Mouse (Mus musculus) hindbrain, embryonic 15.5 days (tissue): ENCODE data around the gene Blvrb. TPM values are rescaled to one million over a fixed set of nuclear protein-coding genes. Genes with fewer than 3 reads are reported as not detected.
A peak's percentile ranks its signal among the peaks of the same experiment; 100 is the strongest.

ENCODE experiments used
- ATAC-seq: fragments of 200-750 bp; cut with Nextera tagmentation; 2 replicates; pipeline ENCODE4 v1.8.0; 2017; ENCODE audit warnings: low read depth, moderate number of reproducible peaks, moderate TSS enrichment; ENCODE audit not compliant: low FRiP score
- H3K27ac ChIP-seq: fragments of 300-500 bp; sonication (generic); replicated peaks from 2 replicates; pipeline ENCODE4 v1.5.1; 2015; ENCODE audit warnings: mild to moderate bottlenecking, inconsistent platforms
- H3K27me3 ChIP-seq: fragments of 300-500 bp; sonication (generic); 2 replicates; pipeline ENCODE4 v1.6.1; 2015; ENCODE audit warnings: control low read depth, inconsistent platforms
- H3K36me3 ChIP-seq: fragments of 300-500 bp; sonication (generic); 2 replicates; pipeline ENCODE4 v1.6.1; 2015; ENCODE audit warnings: control low read depth, inconsistent platforms
- H3K4me1 ChIP-seq: fragments of 300-500 bp; sonication (generic); replicated peaks from 2 replicates; pipeline ENCODE4 v1.6.1; 2015; ENCODE audit warnings: control low read depth, inconsistent platforms
- H3K4me2 ChIP-seq: fragments of 300-500 bp; sonication (generic); 2 replicates; pipeline ENCODE4 v1.6.1; 2015; ENCODE audit warnings: moderate library complexity, mild to moderate bottlenecking, inconsistent platforms
- H3K4me3 ChIP-seq: fragments of 300-500 bp; sonication (generic); 2 replicates; pipeline ENCODE4 v1.5.1; 2015; ENCODE audit warnings: mild to moderate bottlenecking, inconsistent platforms
- H3K9ac ChIP-seq: fragments of 300-500 bp; sonication (generic); 2 replicates; pipeline ENCODE4 v1.6.1; 2015; ENCODE audit warnings: inconsistent platforms
- H3K9me3 ChIP-seq: fragments of 300-500 bp; sonication (generic); 2 replicates; pipeline ENCODE4 v1.6.1; 2016; ENCODE audit warnings: control low read depth, inconsistent platforms
- WGBS: fragments of 180-500 bp; shearing (Covaris S2); methylation state at CpG from one replicate; pipeline ENCODE4 v1.1.7; 2015; 5-methylcytosine and 5-hydroxymethylcytosine counted together
- polyA plus RNA-seq: library from polyadenylated mRNA; unstranded; fragments of >200 nt; fragmentation: Nextera tagmentation; extraction: Ambion mirVana; gene quantifications from 2 replicates; pipeline ENCODE4 v1.2.1, GENCODE M21; 2015

Gene Blvrb
- polyA plus RNA-seq, 1 experiment from 2014 or later = 20.2 TPM

- no peaks in the 10 kb centered on the region; the same call in 1 of the 2 replicates for H3K9me3 ChIP-seq
- H3K4me3 ChIP-seq = no peak overlapping the region
- H3K4me2 ChIP-seq = no peak overlapping the region
- H3K36me3 ChIP-seq = peaks cover 52% of the 10 kb centered on the region
- H3K27ac ChIP-seq = no peak overlapping the region
- H3K4me1 ChIP-seq = no peaks in the 10 kb centered on the region
- H3K27me3 ChIP-seq = 0 out of 2 replicates have a peak, but pooled peaks cover 2% of the 10 kb centered on the region
- no peak overlapping the region for H3K9ac ChIP-seq
- no peak for ATAC-seq
- 80% methylated on average over 11 of the region's 11 CpGs for WGBS
Observed at GRCm38 (mm10) chr7:27428002-27428401, 19.8 kb upstream of the Blvrb start.

- ATAC-seq = no peak
- Histone ChIP-seq H3K4me3 (no peak overlapping the region), H3K36me3 (peaks cover 43% of the 10 kb centered on the region), H3K27me3 (peaks cover 11% of the 10 kb centered on the region), H3K27ac (no peak overlapping the region), H3K4me1 (no peaks in the 10 kb centered on the region), H3K9ac (no peak overlapping the region), H3K9me3 (no peaks in the 10 kb centered on the region; the same call in 1 of the 2 replicates), H3K4me2 (no peak overlapping the region)
- WGBS = 53% methylated on average over 2 of the region's 2 CpGs
Observed at GRCm38 (mm10) chr7:27429135-27429534, 18.6 kb upstream of the Blvrb start.

- H3K9ac ChIP-seq = no peak overlapping the region
- no peak overlapping the region for H3K4me3 ChIP-seq
- H3K9me3 ChIP-seq = no peaks in the 10 kb centered on the region; the same call in 1 of the 2 replicates
- ATAC-seq = peak; percentile 8; the same call in 1 of the 2 replicates
- H3K4me1 ChIP-seq = no peaks in the 10 kb centered on the region
- H3K4me2 ChIP-seq = no peak overlapping the region
- no peak overlapping the region for H3K27ac ChIP-seq
- WGBS = 34% methylated on average over 10 of the region's 10 CpGs
- peaks cover 25% of the 10 kb centered on the region for H3K27me3 ChIP-seq
- peaks cover 30% of the 10 kb centered on the region for H3K36me3 ChIP-seq
Observed at GRCm38 (mm10) chr7:27433349-27433748, 14.4 kb upstream of the Blvrb start.

- Histone ChIP-seq H3K4me3 (no peak overlapping the region), H3K9me3 (no peaks in the 10 kb centered on the region; the same call in 1 of the 2 replicates), H3K27ac (no peak overlapping the region), H3K36me3 (peaks cover 26% of the 10 kb centered on the region), H3K27me3 (peaks cover 25% of the 10 kb centered on the region), H3K4me2 (no peak overlapping the region), H3K4me1 (no peaks in the 10 kb centered on the region), H3K9ac (no peak overlapping the region)
- no peak for ATAC-seq
- 18% methylated on average over 10 of the region's 10 CpGs for WGBS
Observed at GRCm38 (mm10) chr7:27433794-27434193, 14.0 kb upstream of the Blvrb start.

GRCm38 (mm10) chr7:27437544-27437943 is 10.2 kb upstream of the Blvrb start:
- no peak overlapping the region for H3K4me3 ChIP-seq
- H3K4me1 ChIP-seq = no peaks in the 10 kb centered on the region
- no peak overlapping the region for H3K4me2 ChIP-seq
- H3K36me3 ChIP-seq = peaks cover 42% of the 10 kb centered on the region
- peaks cover 28% of the 10 kb centered on the region for H3K27me3 ChIP-seq
- H3K9me3 ChIP-seq = no peaks in the 10 kb centered on the region
- H3K27ac ChIP-seq = no peak overlapping the region
- H3K9ac ChIP-seq = no peak overlapping the region
- no peak for ATAC-seq
- WGBS = 57% methylated on average over 5 of the region's 5 CpGs

- no peak for ATAC-seq
- no peaks in the 10 kb centered on the region; the same call in 1 of the 2 replicates for H3K4me1 ChIP-seq
- H3K9me3 ChIP-seq = no peaks in the 10 kb centered on the region
- 81% methylated on average over 4 of the region's 4 CpGs for WGBS
- H3K9ac ChIP-seq = no peak overlapping the region
- H3K27me3 ChIP-seq = peaks cover 13% of the 10 kb centered on the region; the same call in 1 of the 2 replicates
- no peak overlapping the region for H3K4me2 ChIP-seq
- peaks cover 37% of the 10 kb centered on the region for H3K36me3 ChIP-seq
- H3K4me3 ChIP-seq = no peak overlapping the region
- H3K27ac ChIP-seq = no peak overlapping the region
Observed at GRCm38 (mm10) chr7:27440014-27440413, 7.8 kb upstream of the Blvrb start.

- peaks cover 28% of the 10 kb centered on the region for H3K4me1 ChIP-seq
- ATAC-seq = 0 out of 2 replicates have a peak, but pooled peaks have one; percentile 0
- H3K9me3 ChIP-seq = no peaks in the 10 kb centered on the region
- H3K4me2 ChIP-seq = peak overlapping the region; percentile 96
- H3K9ac ChIP-seq = peak overlapping the region; percentile 88
- H3K27me3 ChIP-seq = 0 out of 2 replicates have a peak, but pooled peaks cover 5% of the 10 kb centered on the region
- peaks cover 4% of the 10 kb centered on the region; the same call in 1 of the 2 replicates for H3K36me3 ChIP-seq
- peak overlapping the region; percentile 72 for H3K4me3 ChIP-seq
- peak overlapping the region; percentile 86 for H3K27ac ChIP-seq
- 1% methylated on average over 15 of the region's 18 CpGs for WGBS
Observed at GRCm38 (mm10) chr7:27446051-27446450, 1.7 kb upstream of the Blvrb start.

- H3K9ac ChIP-seq = peak overlapping the region; percentile 88
- peak overlapping the region; percentile 72 for H3K4me3 ChIP-seq
- peak; percentile 43 for ATAC-seq
- no peaks in the 10 kb centered on the region for H3K9me3 ChIP-seq
- H3K27me3 ChIP-seq = 0 out of 2 replicates have a peak, but pooled peaks cover 5% of the 10 kb centered on the region
- H3K27ac ChIP-seq = peak overlapping the region; percentile 86
- WGBS = 8% methylated on average over 45 of the region's 53 CpGs
- no peaks in the 10 kb centered on the region for H3K36me3 ChIP-seq
- H3K4me2 ChIP-seq = peak overlapping the region; percentile 96
- peaks cover 28% of the 10 kb centered on the region for H3K4me1 ChIP-seq
Observed at GRCm38 (mm10) chr7:27446521-27447418, 1.0 kb upstream of the Blvrb start.

- no peak overlapping the region for H3K27ac ChIP-seq
- peak overlapping the region; percentile 96 for H3K4me2 ChIP-seq
- WGBS = 59% methylated on average over 15 of the region's 15 CpGs
- peaks cover 28% of the 10 kb centered on the region for H3K4me1 ChIP-seq
- H3K27me3 ChIP-seq = 0 out of 2 replicates have a peak, but pooled peaks cover 5% of the 10 kb centered on the region
- ATAC-seq = no peak
- no peaks in the 10 kb centered on the region for H3K9me3 ChIP-seq
- H3K4me3 ChIP-seq = peak overlapping the region; percentile 72
- H3K36me3 ChIP-seq = no peaks in the 10 kb centered on the region
- H3K9ac ChIP-seq = peak overlapping the region; percentile 52
Observed at GRCm38 (mm10) chr7:27448421-27449206, 836 bp downstream of the Blvrb start.

- H3K9ac ChIP-seq = no peak overlapping the region
- no peak overlapping the region for H3K4me3 ChIP-seq
- ATAC-seq = no peak
- 0 out of 2 replicates have a peak, but pooled peaks cover 5% of the 10 kb centered on the region for H3K27me3 ChIP-seq
- H3K36me3 ChIP-seq = no peaks in the 10 kb centered on the region
- 66% methylated on average over 10 of the region's 10 CpGs for WGBS
- peaks cover 28% of the 10 kb centered on the region for H3K4me1 ChIP-seq
- no peaks in the 10 kb centered on the region for H3K9me3 ChIP-seq
- H3K4me2 ChIP-seq = no peak overlapping the region
- no peak overlapping the region for H3K27ac ChIP-seq
Observed at GRCm38 (mm10) chr7:27449256-27449862, 1.6 kb downstream of the Blvrb start.

GRCm38 (mm10) chr7:27451359-27451758 is 3.6 kb downstream of the Blvrb start:
- Histone ChIP-seq H3K4me2 (no peak overlapping the region), H3K36me3 (no peaks in the 10 kb centered on the region), H3K9ac (no peak overlapping the region), H3K4me3 (no peak overlapping the region), H3K27ac (no peak overlapping the region), H3K9me3 (no peaks in the 10 kb centered on the region), H3K4me1 (peaks cover 16% of the 10 kb centered on the region), H3K27me3 (no peaks in the 10 kb centered on the region)
- ATAC-seq = no peak
- 92% methylated on average over 2 of the region's 2 CpGs for WGBS
